Mouse (Mus musculus) heart, adult 2 months (tissue): ENCODE results near the gene Rassf3.
A peak's percentile ranks its signal among the peaks of the same experiment; 100 is the strongest.

Experiments used
- CTCF ChIP-seq: fragments of 200-600 bp; IDR thresholded peaks from 2 replicates; pipeline ENCODE4 v1.8.1; 2022; ENCODE audit warnings: antibody characterized with exemption, mild to moderate bottlenecking, moderate library complexity
- EP300 ChIP-seq: fragments of 200-500 bp; IDR thresholded peaks from 2 replicates; pipeline ENCODE4 v1.6.1; 2011; ENCODE audit warnings: low read depth, low read length, control low read depth; ENCODE audit not compliant: insufficient read depth
- POLR2A ChIP-seq: fragments of 200-500 bp; IDR thresholded peaks from 2 replicates; pipeline ENCODE4 v1.6.1; 2011; ENCODE audit warnings: mild to moderate bottlenecking, low read depth, low read length, control low read depth; ENCODE audit not compliant: insufficient read depth

- TF ChIP-seq CTCF (no peak), POLR2A (peak; percentile 63), EP300 (peak; percentile 94)
Observed at GRCm38 (mm10) chr10:121429981-121430682, 46.0 kb downstream of the Rassf3 start.
